Mouse (Mus musculus) C2C12 (cell line): Measurements from ENCODE around the gene Dohh.

Source experiments
- CEBPB ChIP-seq: IDR thresholded peaks from one replicate; pipeline ENCODE4 v1.6.1; 2011; ENCODE audit warnings: low read depth, mild to moderate bottlenecking, control low read depth, moderate library complexity
- CTCF ChIP-seq: IDR thresholded peaks from one replicate; pipeline ENCODE4 v1.5.1; 2011; ENCODE audit not compliant: control insufficient read depth, insufficient read depth, insufficient read length
- MAX ChIP-seq: IDR thresholded peaks from one replicate; pipeline ENCODE4 v1.6.1; 2011; ENCODE audit warnings: mild to moderate bottlenecking, control low read depth
- USF1 ChIP-seq: IDR thresholded peaks from one replicate; pipeline ENCODE4 v1.6.1; 2011; ENCODE audit warnings: low read depth, mild to moderate bottlenecking, control low read depth, moderate library complexity

DNA sequence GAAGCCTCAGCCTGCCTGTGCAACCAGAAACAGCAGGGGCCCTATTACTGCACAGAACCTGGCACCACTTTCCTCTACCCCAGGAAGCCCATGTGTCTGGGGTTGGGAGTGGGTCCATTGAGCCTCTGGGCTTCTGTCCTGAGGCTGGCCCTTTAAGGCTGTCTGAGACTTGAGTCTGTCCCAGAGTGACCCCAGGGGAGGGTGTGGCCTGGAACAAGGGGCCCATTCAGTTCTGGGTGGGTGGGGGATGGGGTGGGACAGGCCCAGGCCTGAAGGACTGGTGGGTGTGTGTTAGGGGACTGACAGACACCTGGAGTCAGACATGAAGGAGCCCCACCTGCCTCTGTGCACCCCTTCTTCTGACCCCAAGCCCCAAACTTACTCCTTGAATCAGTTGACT, 30.5 kb downstream of the Dohh start:
- TF ChIP-seq CTCF (no peak), USF1 (no peak), MAX (no peak), CEBPB (no peak)
